Mouse (Mus musculus) C2C12 (cell line): ENCODE data around the gene Msi2.

Source experiments
- CEBPB ChIP-seq: IDR thresholded peaks from one replicate; pipeline ENCODE4 v1.6.1; 2011; ENCODE audit warnings: low read depth, mild to moderate bottlenecking, control low read depth, moderate library complexity
- CTCF ChIP-seq: IDR thresholded peaks from one replicate; pipeline ENCODE4 v1.5.1; 2011; ENCODE audit not compliant: control insufficient read depth, insufficient read depth, insufficient read length
- MAX ChIP-seq: IDR thresholded peaks from one replicate; pipeline ENCODE4 v1.6.1; 2011; ENCODE audit warnings: mild to moderate bottlenecking, control low read depth
- USF1 ChIP-seq: IDR thresholded peaks from one replicate; pipeline ENCODE4 v1.6.1; 2011; ENCODE audit warnings: low read depth, mild to moderate bottlenecking, control low read depth, moderate library complexity

DNA sequence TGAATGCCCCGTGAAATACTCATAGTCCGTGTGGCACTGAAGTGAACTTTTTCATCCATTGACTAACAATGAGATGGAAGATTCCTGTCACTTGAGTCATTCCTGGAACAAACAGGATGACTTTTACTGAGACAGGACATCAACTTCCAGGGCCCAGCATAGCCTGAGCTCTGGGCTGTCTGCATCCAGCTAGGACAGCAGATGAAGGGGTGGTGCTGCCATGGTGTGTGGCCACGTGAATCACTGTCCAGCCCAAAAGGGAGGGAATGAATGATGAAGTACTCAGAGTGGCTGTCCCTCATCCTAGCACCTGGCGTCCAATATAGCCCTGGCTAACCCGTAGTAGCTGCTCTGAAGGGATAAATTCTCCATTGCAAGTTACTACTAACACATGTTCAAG lies 222.6 kb downstream of the Msi2 start:
- no peak for TF ChIP-seq CTCF
- TF ChIP-seq USF1, result peak; percentile 69
- TF ChIP-seq CEBPB, result no peak
- peak; percentile 83 for TF ChIP-seq MAX
